Mouse (Mus musculus) small intestine, adult 2 months (tissue): ENCODE data around the gene Kcnq5. TPM values are rescaled to one million over a fixed set of nuclear protein-coding genes. Genes with fewer than 3 reads are reported as not detected.
"Not testable (repeated sequence)": the region's sequence is repeated elsewhere in the genome, so short reads cannot be mapped to it uniquely, and the experiment has no call there.

Source experiments
- H3K27ac ChIP-seq: fragments of 200-500 bp; 2 replicates; pipeline ENCODE4 v1.5.1; 2012; ENCODE audit warnings: low read depth, low read length, control low read depth, inconsistent platforms; ENCODE audit not compliant: insufficient read depth
- H3K27me3 ChIP-seq: fragments of 200-500 bp; 2 replicates; pipeline ENCODE4 v1.6.1; 2012; ENCODE audit warnings: mild to moderate bottlenecking, moderate library complexity, low read length, inconsistent platforms; ENCODE audit not compliant: control insufficient read depth, insufficient read depth
- H3K36me3 ChIP-seq: fragments of 200-500 bp; 2 replicates; pipeline ENCODE4 v1.6.1; 2012; ENCODE audit warnings: mild to moderate bottlenecking, low read length, control low read depth, inconsistent platforms; ENCODE audit not compliant: control insufficient read depth, insufficient read depth
- H3K4me1 ChIP-seq: fragments of 200-500 bp; 2 replicates; pipeline ENCODE4 v1.6.1; 2012; ENCODE audit warnings: low read length, inconsistent platforms, mixed read lengths; ENCODE audit not compliant: control insufficient read depth, insufficient read depth, insufficient read length
- H3K4me3 ChIP-seq: fragments of 200-500 bp; 2 replicates; pipeline ENCODE4 v1.5.1; 2012; ENCODE audit warnings: low read depth, mild to moderate bottlenecking, control low read depth, inconsistent platforms, low read length, moderate library complexity
- CTCF ChIP-seq: fragments of 200-500 bp; IDR thresholded peaks from 2 replicates; pipeline ENCODE4 v1.5.1; 2012; ENCODE audit warnings: low read depth, mild to moderate bottlenecking, control low read depth, inconsistent platforms, low read length, moderate library complexity, mixed read lengths; ENCODE audit not compliant: insufficient replicate concordance, insufficient read length; ENCODE audit errors: extremely low read depth
- POLR2A ChIP-seq: fragments of 200-500 bp; IDR thresholded peaks from 2 replicates; pipeline ENCODE4 v1.6.1; 2012; ENCODE audit warnings: low read depth, mild to moderate bottlenecking, control low read depth, inconsistent platforms, low read length, moderate library complexity
- WGBS: fragments of 180-500 bp; shearing (Covaris S2); methylation state at CpG from one replicate; pipeline ENCODE4 v1.1.7; 2018; 5-methylcytosine and 5-hydroxymethylcytosine counted together
- polyA plus RNA-seq: library from polyadenylated mRNA; depleted of rRNA; stranded (reverse); fragments of >200 nt; gene quantifications from 2 replicates; pipeline ENCODE4 v1.2.3, GENCODE M21; 2012

The Kcnq5 gene
- polyA plus RNA-seq, 1 experiment: 0.22 TPM

- 62% methylated on average over 18 of the region's 18 CpGs for WGBS
- no peaks in the 10 kb centered on the region for H3K4me1 ChIP-seq
Measured at GRCm38 (mm10) chr1:21411331-21412196, 550.2 kb downstream of the Kcnq5 start.

GRCm38 (mm10) chr1:21407266-21407665, 554.5 kb downstream of the Kcnq5 start:
- Histone ChIP-seq H3K27ac (no peak overlapping the region), H3K36me3 (no peaks in the 10 kb centered on the region), H3K27me3 (no peaks in the 10 kb centered on the region), H3K4me1 (no peaks in the 10 kb centered on the region), H3K4me3 (no peak overlapping the region)
- TF ChIP-seq CTCF (no peak), POLR2A (no peak)
- 70% methylated on average over 2 of the region's 2 CpGs for WGBS

More at GRCm38 (mm10) chr1:21411331-21412196, 550.2 kb downstream of the Kcnq5 start:
- Histone ChIP-seq H3K27me3 (no peaks in the 10 kb centered on the region), H3K4me3 (no peak overlapping the region), H3K36me3 (no peaks in the 10 kb centered on the region), H3K27ac (no peak overlapping the region)
- no peak for TF ChIP-seq CTCF

- no peaks in the 10 kb centered on the region for H3K27me3 ChIP-seq
- no peaks in the 10 kb centered on the region for H3K36me3 ChIP-seq
- 84% methylated on average over 8 of the region's 8 CpGs for WGBS
- no peaks in the 10 kb centered on the region for H3K4me1 ChIP-seq
- TF ChIP-seq POLR2A (no peak), CTCF (no peak)
- H3K27ac ChIP-seq: no peak overlapping the region
- H3K4me3 ChIP-seq: no peak overlapping the region
Measured at GRCm38 (mm10) chr1:21402804-21403203, 558.9 kb downstream of the Kcnq5 start.

- Histone ChIP-seq H3K36me3 (no peaks in the 10 kb centered on the region), H3K4me3 (no peak overlapping the region), H3K27me3 (no peaks in the 10 kb centered on the region), H3K4me1 (no peaks in the 10 kb centered on the region), H3K27ac (no peak overlapping the region)
- TF ChIP-seq POLR2A (no peak), CTCF (no peak)
- WGBS: 74% methylated on average over 6 of the region's 6 CpGs
Measured at GRCm38 (mm10) chr1:21391138-21391671, 570.5 kb downstream of the Kcnq5 start.

- Histone ChIP-seq H3K4me3 (no peak within 1 kb of the TSS), H3K4me1 (no peaks in the 10 kb centered on the region), H3K27ac (no peak within 1 kb of the TSS), H3K27me3 (no peaks in the 10 kb centered on the region), H3K36me3 (no peaks in the 10 kb centered on the region)
- 71% methylated on average over 1 of the region's 1 CpGs for WGBS
- no peak for TF ChIP-seq POLR2A
- TF ChIP-seq CTCF: no peak
Measured at GRCm38 (mm10) chr1:21383256-21383655, 578.5 kb downstream of the Kcnq5 start, which contains the start of gene Khdc1b. TSS of gene Khdc1b (plus strand) at chr1:21383556.

- not testable (repeated sequence) for H3K4me1 ChIP-seq, H3K27me3 ChIP-seq, H3K4me3 ChIP-seq, H3K36me3 ChIP-seq, H3K27ac ChIP-seq
- 71% methylated on average over 1 of the region's 1 CpGs for WGBS
Measured at GRCm38 (mm10) chr1:21368031-21368430, 593.7 kb downstream of the Kcnq5 start, which contains the start of gene Khdc1c. TSS of gene Khdc1c (plus strand) at chr1:21368331.

- Histone ChIP-seq H3K4me3 (no peak within 1 kb of the TSS), H3K4me1 (no peaks in the 10 kb centered on the region), H3K27me3 (no peaks in the 10 kb centered on the region), H3K27ac (no peak within 1 kb of the TSS), H3K36me3 (no peaks in the 10 kb centered on the region)
- 82% methylated on average over 2 of the region's 2 CpGs for WGBS
- TF ChIP-seq CTCF (no peak), POLR2A (no peak)
Measured at GRCm38 (mm10) chr1:21349341-21349740, 612.4 kb downstream of the Kcnq5 start, which contains the start of gene Khdc1a. TSS of gene Khdc1a (plus strand) at chr1:21349641.
